Mouse (Mus musculus) thymus, postnatal 0 days (tissue): Measurements from ENCODE around the gene Tmem30b. TPM values are rescaled to one million over a fixed set of nuclear protein-coding genes. Genes with fewer than 3 reads are reported as not detected.
A peak's percentile ranks its signal among the peaks of the same experiment; 100 is the strongest.

Experiments used
- DNase-seq: peaks from one replicate; pipeline ENCODE4 v3.0.0-alpha.2; 2015; ENCODE audit warnings: low spot score
- polyA plus RNA-seq: library from polyadenylated mRNA; unstranded; fragments of >200 nt; fragmentation: Nextera tagmentation; extraction: Ambion mirVana; gene quantifications from 2 replicates; pipeline ENCODE4 v1.2.1, GENCODE M21; 2015

Tmem30b gene
- polyA plus RNA-seq, 1 experiment from 2014 or later, result 11.6 TPM

- DNase-seq, result peak; percentile 60
These were observed 29.0 kb downstream of the Tmem30b start for GRCm38 (mm10) chr12:73517022-73517709.

- no peak for DNase-seq
These were observed 29.7 kb downstream of the Tmem30b start for GRCm38 (mm10) chr12:73516516-73516915.

GRCm38 (mm10) chr12:73514722-73515121 lies 31.5 kb downstream of the Tmem30b start:
- DNase-seq, result no peak

DNA sequence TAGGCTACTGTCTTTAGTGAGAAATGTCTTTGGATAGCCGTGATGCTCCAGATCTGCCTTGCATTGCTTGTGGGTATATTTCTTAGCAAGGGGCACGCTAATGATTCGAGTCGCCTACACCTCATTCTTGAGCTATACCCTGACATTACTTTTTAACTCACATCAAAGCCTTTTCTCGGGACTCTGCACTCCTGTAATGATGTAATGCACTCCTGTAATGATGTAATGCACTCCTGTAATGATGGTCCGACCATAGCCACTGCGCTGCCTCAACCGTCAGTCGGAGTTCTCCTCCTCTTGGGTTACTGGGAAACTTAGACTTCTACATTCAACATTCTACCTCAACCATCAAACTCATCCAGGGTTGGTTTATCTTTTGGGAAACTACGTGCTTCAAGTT lies 32.2 kb downstream of the Tmem30b start:
- DNase-seq, result no peak

GRCm38 (mm10) chr12:73511467-73512047 lies 34.6 kb downstream of the Tmem30b start:
- no peak for DNase-seq

GRCm38 (mm10) chr12:73507105-73507504 lies 39.1 kb downstream of the Tmem30b start:
- no peak for DNase-seq

DNA sequence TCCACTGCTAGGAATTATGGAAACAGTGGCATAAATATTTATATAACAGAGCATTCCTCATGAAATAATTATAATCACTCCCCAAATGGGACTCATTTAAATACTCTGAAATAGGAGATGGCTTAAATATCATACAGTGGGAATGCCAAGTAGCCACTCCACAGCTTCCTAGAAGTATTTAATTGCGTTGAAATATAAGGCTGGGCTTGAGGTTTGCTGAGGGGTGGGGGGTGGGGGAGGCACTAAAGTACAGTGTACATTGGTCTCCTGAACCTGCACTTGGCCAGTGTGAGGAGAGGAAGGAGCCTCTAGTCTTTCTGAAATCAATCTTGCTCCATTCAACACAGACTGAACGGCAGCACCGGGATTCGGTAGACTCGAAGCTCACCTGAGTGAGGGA lies 39.5 kb downstream of the Tmem30b start:
- no peak for DNase-seq

GRCm38 (mm10) chr12:73500689-73501326 lies 45.4 kb downstream of the Tmem30b start:
- DNase-seq, result no peak

- no peak for DNase-seq
These were observed 51.0 kb downstream of the Tmem30b start for GRCm38 (mm10) chr12:73495172-73495571.

DNA sequence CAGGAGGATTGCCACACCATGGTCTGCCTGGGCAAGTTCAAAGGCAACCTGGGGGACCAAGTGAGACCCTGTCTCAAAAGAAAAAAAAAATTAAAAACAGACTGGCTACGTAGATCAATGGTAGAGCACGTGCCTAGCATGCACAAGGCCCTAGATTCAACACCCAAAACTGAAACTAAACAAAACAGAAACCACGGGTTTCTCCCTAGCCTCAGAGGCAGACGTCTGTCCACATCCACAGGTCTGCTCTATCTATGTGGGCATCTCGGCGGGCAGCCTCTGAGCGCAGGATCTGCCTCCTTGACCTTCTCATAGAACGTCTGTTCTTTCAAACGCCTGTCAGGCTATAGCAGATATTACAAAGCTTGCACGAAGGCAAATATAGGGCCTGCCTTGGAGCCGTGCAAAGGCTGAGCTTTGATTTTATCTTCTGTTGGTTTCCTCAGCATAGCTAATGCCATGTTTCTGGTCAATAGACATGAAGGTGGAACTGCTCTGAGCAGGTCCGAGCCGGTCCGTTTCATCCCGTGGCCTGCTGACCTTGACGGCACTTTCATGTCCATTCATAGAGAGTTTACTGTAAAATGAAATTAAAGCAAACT lies 52.2 kb downstream of the Tmem30b start:
- DNase-seq, result peak; percentile 27

Other genes starting within 250 kb of the Tmem30b start
- 37.1 and 40.4 TPM in 2 replicates for gene Prkch, start 38.4 kb upstream of the Tmem30b start, polyA plus RNA-seq